Mouse (Mus musculus): ENCODE results near the gene Fbxl2. TPM values are rescaled to one million over a fixed set of nuclear protein-coding genes. Genes with fewer than 3 reads are reported as not detected.

Gene Fbxl2
- total and polyA plus RNA-seq, 2 experiments from 2014 or later: 35.7 to 43.4 TPM

GRCm38 (mm10) chr9:114073681-114074080 is 27.7 kb upstream of the Fbxl2 start:
- Histone ChIP-seq H3K9ac (replicated peaks; ENCODE audit: low read length, poor library complexity, severe bottlenecking) (no peak overlapping the region), H3K4me3 (ENCODE audit: low read depth, low read length) (no peak overlapping the region), H3K27ac (ENCODE audit: low read depth, low read length) (no peak overlapping the region), H3K36me3 (ENCODE audit: insufficient read depth, low read length) (no peaks in the 10 kb centered on the region), H3K27me3 (ENCODE audit: insufficient read depth, low read length) (no peaks in the 10 kb centered on the region), H3K4me1 (ENCODE audit: insufficient read depth, low read length) (no peaks in the 10 kb centered on the region), H3K4me2 (ENCODE audit: low read depth, low read length, poor library complexity, severe bottlenecking) (no peak overlapping the region), H3K9me3 (ENCODE audit: low read length) (no peaks in the 10 kb centered on the region)
- no peak for TF ChIP-seq CTCF (IDR thresholded peaks at IDR 0.05)
- DNase-seq (ENCODE audit: low spot score): no peak
- WGBS: 89% methylated on average over 19 of the region's 19 CpGs
- no peak for ATAC-seq (ENCODE audit: low FRiP score)

GRCm38 (mm10) chr9:114069372-114069771 is 23.4 kb upstream of the Fbxl2 start:
- no peaks in the 10 kb centered on the region for H3K36me3 ChIP-seq (ENCODE audit: insufficient read depth, low read length)

GRCm38 (mm10) chr9:114068494-114069053 is 22.6 kb upstream of the Fbxl2 start:
- H3K27ac ChIP-seq (ENCODE audit: low read depth, low read length): no peak overlapping the region
- TF ChIP-seq CTCF (IDR thresholded peaks at IDR 0.05): no peak
- no peaks in the 10 kb centered on the region for H3K36me3 ChIP-seq (ENCODE audit: insufficient read depth, low read length)
- H3K27me3 ChIP-seq (ENCODE audit: insufficient read depth, low read length): no peaks in the 10 kb centered on the region
- no peak overlapping the region for H3K4me3 ChIP-seq (ENCODE audit: low read depth, low read length)
- WGBS: 50% methylated on average over 12 of the region's 12 CpGs
- DNase-seq (ENCODE audit: low spot score) (no peak), ATAC-seq (ENCODE audit: low FRiP score) (no peak)
- H3K4me2 ChIP-seq (ENCODE audit: low read depth, low read length, poor library complexity, severe bottlenecking): no peak overlapping the region
- H3K9me3 ChIP-seq (ENCODE audit: low read length): no peaks in the 10 kb centered on the region
- H3K4me1 ChIP-seq (ENCODE audit: insufficient read depth, low read length): no peaks in the 10 kb centered on the region
- no peak overlapping the region for H3K9ac ChIP-seq (replicated peaks; ENCODE audit: low read length, poor library complexity, severe bottlenecking)

More at GRCm38 (mm10) chr9:114069372-114069771, 23.4 kb upstream of the Fbxl2 start:
- Histone ChIP-seq H3K27me3 (ENCODE audit: insufficient read depth, low read length) (no peaks in the 10 kb centered on the region), H3K9ac (replicated peaks; ENCODE audit: low read length, poor library complexity, severe bottlenecking) (no peak overlapping the region), H3K4me2 (ENCODE audit: low read depth, low read length, poor library complexity, severe bottlenecking) (no peak overlapping the region), H3K4me3 (ENCODE audit: low read depth, low read length) (no peak overlapping the region), H3K4me1 (ENCODE audit: insufficient read depth, low read length) (no peaks in the 10 kb centered on the region), H3K9me3 (ENCODE audit: low read length) (no peaks in the 10 kb centered on the region), H3K27ac (ENCODE audit: low read depth, low read length) (no peak overlapping the region)
- TF ChIP-seq CTCF (IDR thresholded peaks at IDR 0.05): no peak
- 74% methylated on average over 6 of the region's 6 CpGs for WGBS
- no peak for ATAC-seq (ENCODE audit: low FRiP score)
- DNase-seq (ENCODE audit: low spot score): no peak

GRCm38 (mm10) chr9:114057090-114057796 is 11.3 kb upstream of the Fbxl2 start, which contains the start of gene Susd5:
Gene Susd5 (plus strand): TSS chr9:114057140.
- H3K27me3 ChIP-seq (ENCODE audit: insufficient read depth, low read length): peaks cover 30% of the 10 kb centered on the region
- peak within 1 kb of the TSS; percentile 55 for H3K9ac ChIP-seq (replicated peaks; ENCODE audit: low read length, poor library complexity, severe bottlenecking)
- H3K9me3 ChIP-seq (ENCODE audit: low read length): no peaks in the 10 kb centered on the region
- H3K4me1 ChIP-seq (ENCODE audit: insufficient read depth, low read length): no peaks in the 10 kb centered on the region
- H3K27ac ChIP-seq (ENCODE audit: low read depth, low read length): no peak within 1 kb of the TSS
- under 1% methylated on average over 53 of the region's 60 CpGs for WGBS
- H3K4me2 ChIP-seq (ENCODE audit: low read depth, low read length, poor library complexity, severe bottlenecking): peak within 1 kb of the TSS; percentile 76
- no peak for TF ChIP-seq CTCF (IDR thresholded peaks at IDR 0.05)
- 0 out of 2 replicates have a peak, but pooled peaks have one; percentile 41 for ATAC-seq (ENCODE audit: low FRiP score)
- peak; percentile 5 for DNase-seq (ENCODE audit: low spot score)
- peak within 1 kb of the TSS; percentile 51 for H3K4me3 ChIP-seq (ENCODE audit: low read depth, low read length)
- H3K36me3 ChIP-seq (ENCODE audit: insufficient read depth, low read length): no peaks in the 10 kb centered on the region

- Histone ChIP-seq H3K27ac (ENCODE audit: low read depth, low read length) (no peak overlapping the region), H3K36me3 (ENCODE audit: insufficient read depth, low read length) (no peaks in the 10 kb centered on the region), H3K9ac (replicated peaks; ENCODE audit: low read length, poor library complexity, severe bottlenecking) (no peak overlapping the region), H3K9me3 (ENCODE audit: low read length) (no peaks in the 10 kb centered on the region), H3K27me3 (ENCODE audit: insufficient read depth, low read length) (peaks cover 22% of the 10 kb centered on the region), H3K4me1 (ENCODE audit: insufficient read depth, low read length) (no peaks in the 10 kb centered on the region), H3K4me2 (ENCODE audit: low read depth, low read length, poor library complexity, severe bottlenecking) (no peak overlapping the region), H3K4me3 (ENCODE audit: low read depth, low read length) (no peak overlapping the region)
- ATAC-seq (ENCODE audit: low FRiP score): no peak
- no peak for TF ChIP-seq CTCF (IDR thresholded peaks at IDR 0.05)
- DNase-seq (ENCODE audit: low spot score): no peak
- WGBS: 76% methylated on average over 6 of the region's 6 CpGs
Measured at GRCm38 (mm10) chr9:114052866-114053265, 6.9 kb upstream of the Fbxl2 start.

GRCm38 (mm10) chr9:114052031-114052430 is 6.0 kb upstream of the Fbxl2 start:
- no peak for TF ChIP-seq CTCF (IDR thresholded peaks at IDR 0.05)
- ATAC-seq (ENCODE audit: low FRiP score): no peak
- H3K4me1 ChIP-seq (ENCODE audit: insufficient read depth, low read length): no peaks in the 10 kb centered on the region
- H3K9ac ChIP-seq (replicated peaks; ENCODE audit: low read length, poor library complexity, severe bottlenecking): no peak overlapping the region
- 83% methylated on average over 4 of the region's 4 CpGs for WGBS
- no peak overlapping the region for H3K4me3 ChIP-seq (ENCODE audit: low read depth, low read length)
- H3K9me3 ChIP-seq (ENCODE audit: low read length): no peaks in the 10 kb centered on the region
- H3K27me3 ChIP-seq (ENCODE audit: insufficient read depth, low read length): peaks cover 14% of the 10 kb centered on the region; the same call in 1 of the 2 replicates
- no peak overlapping the region for H3K4me2 ChIP-seq (ENCODE audit: low read depth, low read length, poor library complexity, severe bottlenecking)
- no peak for DNase-seq (ENCODE audit: low spot score)
- H3K27ac ChIP-seq (ENCODE audit: low read depth, low read length): no peak overlapping the region
- H3K36me3 ChIP-seq (ENCODE audit: insufficient read depth, low read length): no peaks in the 10 kb centered on the region

Measured in midbrain, postnatal 0 days (tissue).